Mouse (Mus musculus) layer of hippocampus, postnatal 14 days (tissue): ENCODE results near the gene 4932438A13Rik. TPM values are rescaled to one million over a fixed set of nuclear protein-coding genes. Genes with fewer than 3 reads are reported as not detected.

ENCODE experiments used
- DNase-seq, 2 experiments: peaks; one replicate each; pipeline ENCODE4 v3.0.0; 2021 to 2022; ENCODE audit warnings: low spot score in 2 of 2, mixed read lengths in 1 of 2
- total RNA-seq, 2 experiments: library from RNA; stranded (reverse); gene quantifications; 2 replicates each; pipeline ENCODE4 v1.2.3; 2021

Gene 4932438A13Rik
- total RNA-seq, 2 experiments from 2014 or later, result 92.2 to 106 TPM

GRCm38 (mm10) chr3:36917832-36918231, 54.9 kb downstream of the 4932438A13Rik start:
- DNase-seq, result no peak

DNA sequence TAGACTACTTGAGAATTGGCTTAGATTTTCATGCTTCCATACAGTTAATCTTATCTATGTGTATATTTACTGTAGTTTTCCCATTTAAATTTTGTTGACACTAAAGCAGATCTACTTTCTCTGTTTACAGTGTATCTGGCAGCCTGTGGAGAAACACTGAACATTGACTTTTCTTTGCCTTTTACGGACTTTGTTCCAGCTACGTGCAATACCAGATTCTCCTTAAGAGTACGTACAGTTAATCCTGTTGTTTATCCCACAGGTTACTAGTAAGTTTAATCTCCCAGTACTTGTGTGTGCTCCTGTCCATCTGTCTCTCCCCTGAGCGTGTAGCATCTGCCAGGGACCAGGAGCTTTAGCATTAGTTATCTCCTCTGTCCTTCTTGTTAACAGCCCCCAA, 55.4 kb downstream of the 4932438A13Rik start:
- DNase-seq, result no peak

DNA sequence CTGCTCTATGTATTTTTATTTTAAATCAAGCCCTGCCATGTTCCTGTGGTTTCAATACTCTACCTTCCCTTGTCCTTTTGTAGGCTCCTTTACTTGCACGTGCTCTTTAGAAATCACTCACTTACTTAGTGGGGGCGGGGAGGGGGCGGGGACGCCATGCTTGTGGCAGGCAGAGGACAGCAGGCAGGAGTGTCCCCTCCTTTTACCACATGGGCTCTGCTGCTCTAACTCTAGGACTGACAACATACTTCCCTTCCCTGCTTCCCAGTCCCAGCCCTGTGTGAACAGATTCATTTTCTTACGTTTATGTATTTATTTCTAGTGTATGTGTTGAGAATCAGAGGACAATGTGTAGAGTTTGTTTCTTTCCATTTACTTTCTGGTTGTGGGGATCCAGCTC, 78.7 kb downstream of the 4932438A13Rik start:
- no peak for DNase-seq

DNA sequence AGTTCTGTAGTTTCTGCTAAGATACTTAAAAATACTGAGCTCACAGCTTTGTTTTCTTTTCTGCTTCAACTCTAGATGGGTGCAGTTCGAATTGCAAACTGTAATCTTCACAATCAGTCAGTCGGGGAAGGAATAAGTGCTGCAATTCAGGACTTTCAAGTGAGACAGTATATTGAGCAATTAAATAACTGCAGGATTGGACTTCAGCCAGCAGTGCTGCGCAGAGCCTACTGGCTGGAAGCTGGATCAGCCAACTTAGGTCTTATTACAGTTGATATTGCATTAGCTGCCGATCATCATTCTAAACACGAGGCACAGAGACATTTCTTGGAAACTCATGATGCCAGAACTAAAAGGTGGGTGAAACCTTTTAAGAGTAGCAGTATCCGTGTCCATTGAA, 79.2 kb downstream of the 4932438A13Rik start:
- no peak for DNase-seq

DNA sequence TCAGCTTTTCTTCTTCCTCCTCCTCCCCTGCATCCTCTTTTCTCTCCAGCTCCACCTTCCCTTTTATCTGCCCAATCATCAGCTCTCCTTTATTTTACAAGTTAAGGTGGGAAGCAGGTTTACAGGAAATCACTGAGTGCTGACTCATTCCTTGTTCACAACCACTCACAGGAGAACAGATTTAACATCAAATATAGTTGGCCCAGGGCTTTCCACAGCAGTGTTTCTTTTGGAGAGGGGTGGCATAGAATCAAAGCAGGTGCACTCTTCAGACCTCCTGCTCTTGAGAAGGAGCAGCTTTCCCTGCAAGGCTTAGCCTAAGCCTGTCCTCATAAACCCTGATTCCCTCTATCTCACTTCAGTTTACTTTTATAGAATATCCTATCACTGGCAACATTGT, 80.8 kb downstream of the 4932438A13Rik start:
- no peak for DNase-seq

DNA sequence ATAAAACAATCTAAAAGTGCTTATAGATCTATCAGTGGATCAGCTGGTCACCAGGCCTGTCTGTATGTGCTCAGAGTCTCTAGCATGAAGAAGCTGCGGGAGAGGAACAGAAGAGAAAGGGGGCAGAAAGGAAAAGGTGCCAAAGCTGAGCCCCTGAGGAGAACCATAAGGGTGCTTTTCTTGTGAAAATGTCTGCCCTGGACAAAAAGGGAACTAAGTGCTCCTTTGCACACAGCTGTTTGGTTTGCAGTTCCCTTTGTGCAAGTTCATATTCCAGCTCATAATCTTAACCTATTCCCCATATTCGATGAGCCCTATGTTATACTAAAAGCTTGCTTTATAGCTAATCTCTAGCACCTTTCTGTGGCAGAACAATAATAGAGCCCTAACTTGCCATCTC, 175.1 kb downstream of the 4932438A13Rik start:
- no peak for DNase-seq

DNA sequence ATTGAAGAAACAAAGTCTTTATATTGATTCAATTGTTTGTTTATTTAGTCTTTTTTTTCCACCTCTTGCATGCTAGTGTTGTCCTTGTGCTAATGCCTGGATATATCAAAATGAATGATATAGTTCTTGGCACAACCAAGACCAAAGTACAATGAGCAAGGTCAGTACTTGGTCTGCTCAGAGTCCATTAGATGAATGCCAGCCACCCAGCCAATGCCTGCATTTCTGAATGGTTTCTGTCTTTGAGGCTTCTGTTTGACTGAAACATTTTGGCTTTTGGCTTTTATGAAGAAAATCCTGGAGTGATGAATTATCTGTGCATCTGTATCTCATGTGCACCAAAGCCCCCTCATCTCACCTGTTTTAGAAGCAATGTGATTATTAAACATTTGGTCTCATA, 176.9 kb downstream of the 4932438A13Rik start:
- DNase-seq, result no peak

DNA sequence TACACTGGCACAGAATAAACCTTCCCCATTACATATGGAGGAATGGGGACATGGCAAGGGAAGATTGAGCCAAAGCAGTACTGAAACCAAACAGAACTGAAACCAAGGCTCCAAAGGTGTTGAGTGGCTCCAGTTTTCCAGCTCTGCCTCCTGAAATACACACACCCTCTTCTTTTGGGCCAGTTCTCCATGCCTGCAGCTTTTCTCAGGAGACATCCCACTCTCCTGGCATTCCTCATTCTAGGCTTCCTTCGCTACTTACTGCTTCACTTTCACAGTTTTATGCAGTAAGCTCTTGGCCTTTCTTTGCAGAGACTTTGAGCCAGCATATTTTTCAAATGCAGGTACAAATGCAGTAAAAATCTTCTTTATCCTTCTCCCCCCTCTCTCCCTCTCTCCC, 188.6 kb downstream of the 4932438A13Rik start:
- DNase-seq, result no peak

GRCm38 (mm10) chr3:37063406-37063805, 200.5 kb downstream of the 4932438A13Rik start, which contains the start of gene Adad1:
Gene Adad1, plus strand, starts transcription at chr3:37063527.
- DNase-seq, result no peak

DNA sequence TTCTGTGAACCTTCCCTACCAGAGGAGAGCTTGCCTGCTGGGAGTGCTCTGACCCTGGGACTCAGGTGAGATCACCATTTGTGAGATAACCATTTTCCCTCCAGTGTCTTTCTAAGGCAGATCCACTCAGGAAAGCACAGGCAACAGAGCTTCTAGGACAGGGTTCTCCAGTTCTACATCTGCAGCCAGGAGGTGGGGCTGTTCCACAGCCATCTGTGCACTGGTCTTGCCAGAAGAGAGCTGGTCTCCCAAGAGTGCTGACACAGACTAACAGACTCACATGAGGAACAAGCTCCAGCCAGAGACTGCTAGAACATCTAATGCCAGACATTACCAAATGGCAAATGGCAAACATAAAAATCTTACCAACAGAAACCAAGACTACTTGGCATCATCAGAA, 210.3 kb downstream of the 4932438A13Rik start:
- DNase-seq, result peak; percentile 35 to 49

- DNase-seq, result no peak
Observed at GRCm38 (mm10) chr3:37084860-37085259, 222.0 kb downstream of the 4932438A13Rik start.

GRCm38 (mm10) chr3:37090721-37091120, 227.8 kb downstream of the 4932438A13Rik start:
- peak; percentile 24 to 79 for DNase-seq

Other genes starting within 250 kb of the 4932438A13Rik start
- 10 to 100 TPM; 15.4 to 16.1 TPM for gene Bbs7, start 249.6 kb upstream of the 4932438A13Rik start, total RNA-seq
- 10 to 100 TPM; 12.6 to 13.1 TPM for gene Trpc3, start 172.9 kb upstream of the 4932438A13Rik start, total RNA-seq
- gene Adad1, start 200.4 kb downstream of the 4932438A13Rik start, total RNA-seq, result not detected